Mouse (Mus musculus) testis, adult 2 months (tissue): ENCODE data around the gene Caskin1.

Experiments
- CTCF ChIP-seq: fragments of 200-500 bp; IDR thresholded peaks from 2 replicates; pipeline ENCODE4 v1.5.1; 2012; ENCODE audit warnings: low read depth, mild to moderate bottlenecking, inconsistent platforms, low read length, moderate library complexity; ENCODE audit not compliant: control insufficient read depth, insufficient read depth, insufficient replicate concordance
- POLR2A ChIP-seq: fragments of 200-500 bp; IDR thresholded peaks from 2 replicates; pipeline ENCODE4 v1.6.1; 2012; ENCODE audit warnings: low read depth, mild to moderate bottlenecking, inconsistent platforms, low read length, moderate library complexity; ENCODE audit not compliant: control insufficient read depth

DNA sequence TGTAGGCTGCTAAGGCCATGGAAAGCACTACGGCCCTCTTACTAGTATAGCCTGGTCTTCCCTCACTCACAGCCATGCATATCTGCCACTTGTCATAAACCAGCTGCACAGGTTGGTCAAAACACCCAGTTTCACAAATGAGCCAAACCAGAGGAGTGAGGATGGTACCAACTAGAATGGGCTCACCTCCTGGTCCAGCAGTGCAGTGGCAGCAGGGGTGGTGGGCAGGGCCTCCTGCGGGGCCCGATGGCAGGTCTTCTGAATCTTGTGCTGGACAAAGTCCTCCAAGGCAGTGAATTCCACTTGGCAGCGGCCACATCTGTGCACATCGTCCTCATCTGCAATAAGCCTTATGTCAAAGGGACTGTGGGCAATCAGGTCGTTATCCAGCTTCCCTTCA, 37.2 kb upstream of the Caskin1 start:
- no peak for TF ChIP-seq CTCF
- no peak for TF ChIP-seq POLR2A
